Mouse (Mus musculus): Measurements from ENCODE around the gene Dip2a. TPM values are rescaled to one million over a fixed set of nuclear protein-coding genes. Genes with fewer than 3 reads are reported as not detected.

Gene Dip2a
- total and polyA plus RNA-seq, 3 experiments: 1.5 to 4.3 (median 2.8) TPM

DNA sequence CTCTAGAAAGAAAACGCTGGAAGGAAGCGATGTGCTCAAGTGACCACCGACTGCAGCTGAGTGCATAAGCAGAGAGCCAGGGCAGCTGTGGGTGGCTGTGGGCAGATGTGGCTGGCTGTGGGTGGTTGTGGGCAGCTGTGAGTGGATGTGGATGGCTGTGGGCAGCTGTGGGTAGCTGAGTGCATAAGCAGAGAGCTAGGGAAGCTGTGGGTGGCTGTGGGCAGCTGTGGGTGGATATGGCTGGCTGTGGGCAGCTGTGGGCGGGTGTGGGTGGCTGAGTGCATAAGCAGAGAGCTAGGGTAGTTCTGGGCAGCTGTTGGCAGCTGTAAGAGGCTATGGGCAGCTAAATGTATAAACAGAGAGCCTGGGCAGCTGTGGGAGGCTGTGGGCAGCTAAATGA lies 51.9 kb downstream of the Dip2a start:
- H3K27me3 ChIP-seq (ENCODE audit: insufficient read depth, low read length): peaks cover 4% of the 10 kb centered on the region
- no peaks in the 10 kb centered on the region for H3K9me3 ChIP-seq (replicated peaks)
- DNase-seq (ENCODE audit: low spot score) (no peak), ATAC-seq (ENCODE audit: extremely low read depth, insufficient number of reproducible peaks, low FRiP score, poor library complexity, severe bottlenecking) (no peak)
- TF ChIP-seq CTCF (IDR thresholded peaks at IDR 0.05; ENCODE audit: low read depth, low read length) (no peak), GATA2 (IDR thresholded peaks at IDR 0.05; ENCODE audit: borderline replicate concordance, low read depth, low read length) (no peak), GATA1 (IDR thresholded peaks at IDR 0.05; ENCODE audit: borderline replicate concordance, low read length) (no peak), TAL1 (conservative IDR thresholded peaks at IDR 0.05; ENCODE audit: low read depth, low read length) (no peak), POLR2AphosphoS5 (IDR thresholded peaks at IDR 0.05; ENCODE audit: insufficient replicate concordance, low read depth, low read length) (no peak)
- H3K36me3 ChIP-seq (replicated peaks): no peaks in the 10 kb centered on the region
- no peak overlapping the region for H3K4me3 ChIP-seq (ENCODE audit: low read depth, low read length)
- H3K4me1 ChIP-seq (ENCODE audit: insufficient read depth, low read depth, low read length): no peaks in the 10 kb centered on the region

DNA sequence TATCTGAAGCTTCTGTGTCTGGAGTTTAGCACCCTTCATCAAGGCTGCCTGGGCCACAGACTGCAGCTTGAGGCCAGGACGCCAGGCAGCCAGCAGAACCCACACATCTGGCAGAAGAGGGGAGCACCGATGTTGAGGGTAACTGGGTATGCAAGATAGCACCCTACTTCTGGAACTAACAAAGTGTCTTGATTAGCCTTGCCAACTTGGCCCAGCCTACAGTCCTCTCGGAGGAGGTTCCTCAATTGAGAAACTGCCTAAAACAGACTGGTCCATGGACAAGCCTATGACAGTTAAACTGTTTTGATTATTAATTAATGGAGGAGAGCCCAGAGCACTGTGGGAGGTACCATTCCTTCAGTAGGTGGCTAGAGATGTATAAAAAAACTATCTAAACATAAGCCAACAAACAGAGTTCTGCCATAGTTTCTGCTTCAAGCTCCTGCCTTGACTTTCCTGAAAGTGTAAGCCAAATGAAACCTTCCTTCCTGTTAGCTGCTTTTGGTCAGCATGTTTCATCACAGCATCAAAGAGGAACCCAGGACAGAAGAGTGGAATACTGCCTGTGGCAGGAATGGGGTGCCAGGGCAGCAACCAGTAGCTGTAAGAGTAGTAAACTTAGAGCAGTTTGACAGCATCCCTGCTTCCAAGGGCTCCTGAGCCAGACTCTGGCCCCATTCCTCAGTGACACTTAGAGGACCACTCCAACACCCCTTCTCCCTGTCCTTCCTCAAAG lies 55.0 kb downstream of the Dip2a start:
- no peaks in the 10 kb centered on the region for H3K4me1 ChIP-seq (ENCODE audit: insufficient read depth, low read depth, low read length)
- no peak overlapping the region for H3K4me3 ChIP-seq (ENCODE audit: low read depth, low read length)
- H3K27me3 ChIP-seq (ENCODE audit: insufficient read depth, low read length): peaks cover 4% of the 10 kb centered on the region
- no peak for DNase-seq (ENCODE audit: low spot score)
- TF ChIP-seq CTCF (IDR thresholded peaks at IDR 0.05; ENCODE audit: low read depth, low read length) (no peak), GATA1 (IDR thresholded peaks at IDR 0.05; ENCODE audit: borderline replicate concordance, low read length) (no peak), TAL1 (conservative IDR thresholded peaks at IDR 0.05; ENCODE audit: low read depth, low read length) (no peak), POLR2AphosphoS5 (IDR thresholded peaks at IDR 0.05; ENCODE audit: insufficient replicate concordance, low read depth, low read length) (no peak), GATA2 (IDR thresholded peaks at IDR 0.05; ENCODE audit: borderline replicate concordance, low read depth, low read length) (no peak)
- ATAC-seq (ENCODE audit: extremely low read depth, insufficient number of reproducible peaks, low FRiP score, poor library complexity, severe bottlenecking): no peak
- no peaks in the 10 kb centered on the region for H3K9me3 ChIP-seq (replicated peaks)
- no peaks in the 10 kb centered on the region for H3K36me3 ChIP-seq (replicated peaks)

DNA sequence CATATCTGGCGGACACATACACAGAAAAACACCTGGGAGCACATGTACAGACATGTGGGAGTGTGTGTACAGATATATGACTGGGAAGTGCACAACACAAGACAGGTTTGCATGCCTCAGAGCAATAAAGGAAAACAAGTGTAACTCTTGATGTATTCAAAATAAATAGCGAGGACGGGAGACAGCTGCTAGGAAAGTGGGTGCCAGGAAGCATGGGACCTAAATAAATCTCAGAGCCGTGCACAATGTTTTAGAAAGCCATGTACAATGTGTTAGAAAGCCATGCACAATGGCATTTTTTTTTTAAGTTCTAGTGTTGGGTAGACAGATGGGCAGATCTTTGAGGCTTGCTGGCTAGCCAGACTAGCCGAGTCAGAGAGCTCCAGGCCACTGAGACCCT lies 56.0 kb downstream of the Dip2a start:
- H3K27me3 ChIP-seq (ENCODE audit: insufficient read depth, low read length): peaks cover 4% of the 10 kb centered on the region
- ATAC-seq (ENCODE audit: extremely low read depth, insufficient number of reproducible peaks, low FRiP score, poor library complexity, severe bottlenecking) (no peak), DNase-seq (ENCODE audit: low spot score) (no peak)
- no peaks in the 10 kb centered on the region for H3K9me3 ChIP-seq (replicated peaks)
- no peaks in the 10 kb centered on the region for H3K4me1 ChIP-seq (ENCODE audit: insufficient read depth, low read depth, low read length)
- no peak overlapping the region for H3K4me3 ChIP-seq (ENCODE audit: low read depth, low read length)
- TF ChIP-seq POLR2AphosphoS5 (IDR thresholded peaks at IDR 0.05; ENCODE audit: insufficient replicate concordance, low read depth, low read length) (no peak), GATA1 (IDR thresholded peaks at IDR 0.05; ENCODE audit: borderline replicate concordance, low read length) (no peak), GATA2 (IDR thresholded peaks at IDR 0.05; ENCODE audit: borderline replicate concordance, low read depth, low read length) (no peak), TAL1 (conservative IDR thresholded peaks at IDR 0.05; ENCODE audit: low read depth, low read length) (no peak), CTCF (IDR thresholded peaks at IDR 0.05; ENCODE audit: low read depth, low read length) (no peak)
- H3K36me3 ChIP-seq (replicated peaks): no peaks in the 10 kb centered on the region

DNA sequence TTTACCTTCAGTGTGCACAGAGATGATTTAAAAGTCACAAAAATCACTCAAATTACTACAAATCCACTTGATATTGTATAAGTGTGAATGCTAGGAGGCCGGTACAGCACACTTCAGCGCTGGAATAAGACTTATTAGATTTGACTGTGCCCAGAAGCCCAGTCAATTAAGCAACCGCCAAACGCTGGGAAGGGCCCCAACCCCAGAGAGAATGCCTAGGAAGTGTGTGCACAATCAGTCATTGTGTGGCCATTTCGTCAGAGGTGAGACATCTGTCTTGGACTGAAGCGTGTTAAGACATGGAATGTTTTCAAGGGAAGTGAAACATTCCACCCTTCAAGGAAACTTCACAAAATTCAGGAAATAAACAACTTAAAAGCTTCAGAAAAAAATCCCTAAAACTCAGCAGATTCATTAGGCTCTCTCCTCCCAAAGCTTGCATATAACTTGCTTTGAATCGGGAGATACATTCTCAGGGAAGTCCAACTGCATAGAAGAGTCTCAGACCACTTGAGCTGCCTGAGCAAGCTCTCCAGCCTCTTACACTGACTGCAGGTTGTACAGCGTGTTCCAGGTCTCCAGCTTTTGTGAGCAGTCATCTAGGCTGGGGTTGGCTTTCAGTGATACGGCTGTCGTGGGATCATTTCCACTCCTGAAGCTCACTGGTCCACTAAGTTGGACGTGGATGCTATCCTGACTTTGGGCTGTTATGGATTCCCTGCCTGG lies 56.7 kb downstream of the Dip2a start:
- ATAC-seq (ENCODE audit: extremely low read depth, insufficient number of reproducible peaks, low FRiP score, poor library complexity, severe bottlenecking): no peak
- no peaks in the 10 kb centered on the region for H3K9me3 ChIP-seq (replicated peaks)
- DNase-seq (ENCODE audit: low spot score): no peak
- no peaks in the 10 kb centered on the region for H3K4me1 ChIP-seq (ENCODE audit: insufficient read depth, low read depth, low read length)
- no peak for TF ChIP-seq CTCF (IDR thresholded peaks at IDR 0.05; ENCODE audit: low read depth, low read length)
- no peak for TF ChIP-seq TAL1 (conservative IDR thresholded peaks at IDR 0.05; ENCODE audit: low read depth, low read length)
- no peak for TF ChIP-seq POLR2AphosphoS5 (IDR thresholded peaks at IDR 0.05; ENCODE audit: insufficient replicate concordance, low read depth, low read length)
- no peak overlapping the region for H3K4me3 ChIP-seq (ENCODE audit: low read depth, low read length)
- peaks cover 4% of the 10 kb centered on the region for H3K27me3 ChIP-seq (ENCODE audit: insufficient read depth, low read length)
- H3K36me3 ChIP-seq (replicated peaks): no peaks in the 10 kb centered on the region

DNA sequence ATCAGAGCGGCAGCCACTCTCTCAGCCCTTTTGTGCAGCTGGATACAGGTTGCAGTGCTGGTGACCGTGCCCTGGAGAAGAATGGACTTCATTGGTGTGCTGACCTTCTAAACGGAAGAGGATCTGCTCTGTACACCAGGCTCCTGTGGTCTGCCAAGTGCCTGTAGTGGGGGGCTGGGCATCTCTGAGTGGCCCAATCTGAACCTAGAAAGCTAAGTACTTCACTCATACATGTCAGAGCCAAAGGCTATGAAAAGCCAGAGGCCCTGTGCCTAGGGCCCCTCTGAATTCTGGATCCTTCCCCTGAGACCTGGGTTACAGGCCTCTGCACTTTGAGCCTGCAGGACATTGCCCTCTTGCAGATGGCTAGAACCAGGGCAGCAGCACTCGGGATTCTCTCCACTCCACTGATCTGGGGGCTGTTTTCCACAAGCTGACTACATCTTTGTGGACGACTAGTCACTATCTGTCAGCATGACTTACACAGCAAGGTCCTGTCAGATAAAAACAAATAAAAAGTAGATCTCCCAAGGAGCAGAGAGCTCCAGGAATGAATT lies 66.5 kb downstream of the Dip2a start:
- Histone ChIP-seq H3K4me1 (ENCODE audit: insufficient read depth, low read depth, low read length) (no peaks in the 10 kb centered on the region), H3K36me3 (replicated peaks) (no peaks in the 10 kb centered on the region), H3K9me3 (replicated peaks) (no peaks in the 10 kb centered on the region), H3K4me3 (ENCODE audit: low read depth, low read length) (no peak overlapping the region), H3K27me3 (ENCODE audit: insufficient read depth, low read length) (peaks cover 7% of the 10 kb centered on the region; the same call in 1 of the 2 replicates)
- no peak for ATAC-seq (ENCODE audit: extremely low read depth, insufficient number of reproducible peaks, low FRiP score, poor library complexity, severe bottlenecking)
- DNase-seq (ENCODE audit: low spot score): no peak
- TF ChIP-seq GATA1 (IDR thresholded peaks at IDR 0.05; ENCODE audit: borderline replicate concordance, low read length) (no peak), TAL1 (conservative IDR thresholded peaks at IDR 0.05; ENCODE audit: low read depth, low read length) (no peak), CTCF (IDR thresholded peaks at IDR 0.05; ENCODE audit: low read depth, low read length) (no peak), GATA2 (IDR thresholded peaks at IDR 0.05; ENCODE audit: borderline replicate concordance, low read depth, low read length) (no peak), POLR2AphosphoS5 (IDR thresholded peaks at IDR 0.05; ENCODE audit: insufficient replicate concordance, low read depth, low read length) (no peak)

DNA sequence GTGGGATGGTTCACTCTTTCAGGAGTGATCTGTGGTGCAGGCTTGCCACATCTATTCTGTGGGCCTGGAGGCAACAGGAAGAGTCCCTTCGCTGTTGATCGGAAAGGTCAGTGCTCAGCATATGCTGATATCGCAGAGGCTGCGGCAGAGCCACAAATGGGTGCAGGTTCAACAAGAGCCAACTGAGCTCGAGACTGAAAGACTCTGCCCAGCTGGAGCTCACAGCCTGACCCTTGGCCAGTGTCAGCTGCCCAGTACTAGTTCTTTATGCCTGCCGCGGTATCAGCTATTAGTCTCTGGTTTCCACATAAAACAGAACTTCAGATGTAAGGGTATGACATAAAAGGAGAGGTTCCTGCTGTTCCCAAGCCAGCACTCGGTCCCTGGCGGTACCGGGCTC lies 69.8 kb downstream of the Dip2a start:
- DNase-seq (ENCODE audit: low spot score) (no peak), ATAC-seq (ENCODE audit: extremely low read depth, insufficient number of reproducible peaks, low FRiP score, poor library complexity, severe bottlenecking) (no peak)
- Histone ChIP-seq H3K4me3 (ENCODE audit: low read depth, low read length) (no peak overlapping the region), H3K9me3 (replicated peaks) (no peaks in the 10 kb centered on the region), H3K4me1 (ENCODE audit: insufficient read depth, low read depth, low read length) (no peaks in the 10 kb centered on the region), H3K36me3 (replicated peaks) (no peaks in the 10 kb centered on the region), H3K27me3 (ENCODE audit: insufficient read depth, low read length) (peaks cover 7% of the 10 kb centered on the region; the same call in 1 of the 2 replicates)
- no peak for TF ChIP-seq TAL1 (conservative IDR thresholded peaks at IDR 0.05; ENCODE audit: low read depth, low read length)
- TF ChIP-seq GATA1 (IDR thresholded peaks at IDR 0.05; ENCODE audit: borderline replicate concordance, low read length): no peak
- TF ChIP-seq GATA2 (IDR thresholded peaks at IDR 0.05; ENCODE audit: borderline replicate concordance, low read depth, low read length): no peak
- TF ChIP-seq POLR2AphosphoS5 (IDR thresholded peaks at IDR 0.05; ENCODE audit: insufficient replicate concordance, low read depth, low read length): no peak
- TF ChIP-seq CTCF (IDR thresholded peaks at IDR 0.05; ENCODE audit: low read depth, low read length): no peak
